In genomic region chr12:85201830-85202147, GRCm38 (mm10) we compare ENCODE assay signal across 12 mouse cellular contexts. TPM values are rescaled to one million over a fixed set of nuclear protein-coding genes. Genes with fewer than 3 reads are reported as not detected.
DNase-seq lines count a peak whose midpoint lies in the region; ATAC-seq lines count a peak whose summit lies in the region.
"Had no signal": no experiment of that assay in that cellular context is flagged by ENCODE, and none has a peak within 500 bp of the region (broad histone marks: within the 10 kb centered on the region; RNA-seq: fewer than 3 reads in every experiment).

No protein-coding gene starts in this region.

- no peak for ATAC-seq in hindbrain, embryonic 11.5 days (ENCODE audit: low FRiP score)
- no peak for ATAC-seq in forebrain, embryonic 14.5 days
- ATAC-seq in limb, embryonic 15.5 days (ENCODE audit: insufficient number of reproducible peaks, low FRiP score, low TSS enrichment, low read depth), result no peak

- peak overlapping the region; percentile 75 for H3K27ac ChIP-seq in hindbrain, embryonic 10.5 days
- H3K27ac ChIP-seq in hindbrain, embryonic 11.5 days (ENCODE audit: low read depth, low read length), result no peak overlapping the region
- peak overlapping the region; percentile 64; the same call in 1 of the 2 replicates for H3K27ac ChIP-seq in forebrain, embryonic 14.5 days (ENCODE audit: low read depth, low read length)
- peak overlapping the region; percentile 65; the same call in 1 of the 2 replicates for H3K27ac ChIP-seq in limb, embryonic 15.5 days
- H3K27ac ChIP-seq: liver, embryonic 15.5 days had no signal

- no peak for DNase-seq in hindbrain, embryonic 10.5 days (ENCODE audit: low spot score)
- DNase-seq in hindbrain, embryonic 11.5 days (ENCODE audit: low spot score), result no peak
- peak; percentile 45 for DNase-seq in MN1 (ENCODE audit: low spot score)
- no peak for DNase-seq in forebrain, embryonic 14.5 days (ENCODE audit: low spot score)
- DNase-seq in layer of hippocampus, adult 9-10 months (ENCODE audit: low spot score), result no peak
- DNase-seq in left cerebral cortex, adult 8-10 months (ENCODE audit: low spot score in 2 of 2), result no peak
- DNase-seq in frontal cortex, postnatal 14 days (ENCODE audit: low spot score in 2 of 2), result no peak
- DNase-seq: kidney, postnatal 10 days had no signal

- peaks cover 40% of the 10 kb centered on the region for H3K4me1 ChIP-seq in hindbrain, embryonic 10.5 days (replicated peaks)
- H3K4me1 ChIP-seq in hindbrain, embryonic 11.5 days (replicated peaks; ENCODE audit: control insufficient read depth, insufficient read depth, low read length), result no peaks in the 10 kb centered on the region; the same call in 1 of the 2 replicates
- peaks cover 7% of the 10 kb centered on the region; the same call in 1 of the 2 replicates for H3K4me1 ChIP-seq in forebrain, embryonic 14.5 days (ENCODE audit: control insufficient read depth, insufficient read depth, low read length)
- peaks cover 31% of the 10 kb centered on the region for H3K4me1 ChIP-seq in limb, embryonic 15.5 days
- H3K4me1 ChIP-seq: liver, embryonic 15.5 days had no signal

- no peak overlapping the region for H3K4me2 ChIP-seq in hindbrain, embryonic 11.5 days (replicated peaks; ENCODE audit: low read depth, low read length)
- H3K4me2 ChIP-seq in forebrain, embryonic 14.5 days (ENCODE audit: low read length), result no peak overlapping the region
- H3K4me2 ChIP-seq in limb, embryonic 15.5 days, result no peak overlapping the region; the same call in 1 of the 2 replicates
- H3K4me2 ChIP-seq: liver, embryonic 15.5 days had no signal

- H3K9me3 ChIP-seq in hindbrain, embryonic 10.5 days, result no peaks in the 10 kb centered on the region
- H3K9me3 ChIP-seq in hindbrain, embryonic 11.5 days (ENCODE audit: control insufficient read depth, low read length), result no peaks in the 10 kb centered on the region
- H3K9me3 ChIP-seq in forebrain, embryonic 14.5 days (replicated peaks; ENCODE audit: control insufficient read depth, low read length), result no peaks in the 10 kb centered on the region
- no peaks in the 10 kb centered on the region for H3K9me3 ChIP-seq in limb, embryonic 15.5 days
- H3K9me3 ChIP-seq: liver, embryonic 15.5 days had no signal

- H3K9ac ChIP-seq in hindbrain, embryonic 11.5 days (ENCODE audit: low read depth, low read length), result no peak overlapping the region; the same call in 1 of the 2 replicates
- no peak overlapping the region for H3K9ac ChIP-seq in forebrain, embryonic 14.5 days (ENCODE audit: low read length)
- H3K9ac ChIP-seq in limb, embryonic 15.5 days, result no peak overlapping the region
- H3K9ac ChIP-seq: liver, embryonic 15.5 days had no signal

- WGBS in hindbrain, embryonic 10.5 days, result 79% methylated on average over 2 of the region's 2 CpGs
- WGBS in hindbrain, embryonic 11.5 days, result 76% methylated on average over 2 of the region's 2 CpGs
- WGBS in forebrain, embryonic 14.5 days, result 81% methylated on average over 2 of the region's 2 CpGs
- WGBS in limb, embryonic 15.5 days, result 65% methylated on average over 2 of the region's 2 CpGs

- H3K36me3 ChIP-seq in hindbrain, embryonic 10.5 days, result no peaks in the 10 kb centered on the region
- H3K36me3 ChIP-seq in hindbrain, embryonic 11.5 days (ENCODE audit: control insufficient read depth, insufficient read depth, low read length), result no peaks in the 10 kb centered on the region
- H3K36me3 ChIP-seq in forebrain, embryonic 14.5 days (ENCODE audit: control insufficient read depth, insufficient read depth, low read length), result no peaks in the 10 kb centered on the region
- no peaks in the 10 kb centered on the region for H3K36me3 ChIP-seq in limb, embryonic 15.5 days
- H3K36me3 ChIP-seq: liver, embryonic 15.5 days had no signal

- no peak overlapping the region for H3K4me3 ChIP-seq in hindbrain, embryonic 10.5 days
- H3K4me3 ChIP-seq in hindbrain, embryonic 11.5 days (ENCODE audit: low read depth, low read length), result no peak overlapping the region
- H3K4me3 ChIP-seq in forebrain, embryonic 14.5 days (ENCODE audit: low read depth, low read length), result no peak overlapping the region
- H3K4me3 ChIP-seq in limb, embryonic 15.5 days, result no peak overlapping the region
- H3K4me3 ChIP-seq: erythroblast, embryonic 14.5 days; liver, embryonic 15.5 days had no signal

- 0 out of 2 replicates have a peak, but pooled peaks cover 4% of the 10 kb centered on the region for H3K27me3 ChIP-seq in hindbrain, embryonic 10.5 days (ENCODE audit: insufficient read depth, poor library complexity, severe bottlenecking)
- peaks cover 2% of the 10 kb centered on the region; the same call in 1 of the 2 replicates for H3K27me3 ChIP-seq in hindbrain, embryonic 11.5 days (ENCODE audit: control insufficient read depth, insufficient read depth, low read length)
- no peaks in the 10 kb centered on the region for H3K27me3 ChIP-seq in forebrain, embryonic 14.5 days (replicated peaks; ENCODE audit: control insufficient read depth, insufficient read depth, low read length)
- no peaks in the 10 kb centered on the region for H3K27me3 ChIP-seq in limb, embryonic 15.5 days
- H3K27me3 ChIP-seq: liver, embryonic 15.5 days had no signal

RNA-seq across cellular contexts. Expression of gene Eif2b2, which starts 17.5 kb away (rescaled TPM):
- 126 and 131 TPM in 2 replicates for polyA plus RNA-seq in hindbrain, embryonic 10.5 days (2016; fragmentation: Nextera tagmentation; extraction: Ambion mirVana)
- polyA plus RNA-seq in hindbrain, embryonic 11.5 days (2014; fragmentation: Nextera tagmentation; extraction: Ambion mirVana), result 90.0 and 103 TPM in 2 replicates
- 95.5 and 102 TPM in 2 replicates for polyA plus RNA-seq in forebrain, embryonic 14.5 days (2014; fragmentation: Nextera tagmentation; extraction: Ambion mirVana)
- 79.4 and 83.8 TPM in 2 replicates for polyA plus RNA-seq in limb, embryonic 15.5 days (2015; fragmentation: Nextera tagmentation; extraction: Ambion mirVana)
- 10 to 100 TPM; 64.0 to 73.3 (median 68.1) TPM for total RNA-seq in left cerebral cortex, adult 8-10 months (2022)

RNA-seq across cellular contexts. Expression of gene Pgf, which starts 24.2 kb away (rescaled TPM):
- 5.8 and 8.0 TPM in 2 replicates for polyA plus RNA-seq in hindbrain, embryonic 10.5 days (2016; fragmentation: Nextera tagmentation; extraction: Ambion mirVana)
- 5.4 and 7.8 TPM in 2 replicates for polyA plus RNA-seq in hindbrain, embryonic 11.5 days (2014; fragmentation: Nextera tagmentation; extraction: Ambion mirVana)
- polyA plus RNA-seq in forebrain, embryonic 14.5 days (2014; fragmentation: Nextera tagmentation; extraction: Ambion mirVana), result 6.7 and 7.2 TPM in 2 replicates
- 15.5 and 18.4 TPM in 2 replicates for polyA plus RNA-seq in limb, embryonic 15.5 days (2015; fragmentation: Nextera tagmentation; extraction: Ambion mirVana)
- 1 to 10 TPM; 2.1 to 4.4 (median 3.1) TPM for total RNA-seq in left cerebral cortex, adult 8-10 months (2022)
- polyA plus RNA-seq: erythroblast, embryonic 14.5 days had no signal

RNA-seq across cellular contexts. Expression of gene Rps6kl1, which starts 50.7 kb away (rescaled TPM):
- polyA plus RNA-seq in hindbrain, embryonic 10.5 days (2016; fragmentation: Nextera tagmentation; extraction: Ambion mirVana), result 3.7 and 3.8 TPM in 2 replicates
- polyA plus RNA-seq in hindbrain, embryonic 11.5 days (2014; fragmentation: Nextera tagmentation; extraction: Ambion mirVana), result 2.3 and 2.6 TPM in 2 replicates
- polyA plus RNA-seq in forebrain, embryonic 14.5 days (2014; fragmentation: Nextera tagmentation; extraction: Ambion mirVana), result 11.7 and 16.6 TPM in 2 replicates
- polyA plus RNA-seq in limb, embryonic 15.5 days (2015; fragmentation: Nextera tagmentation; extraction: Ambion mirVana), result 0.53 and 0.88 TPM in 2 replicates
- total RNA-seq in left cerebral cortex, adult 8-10 months (2022), result 10 to 100 TPM; 35.0 to 37.6 (median 36.6) TPM
- total RNA-seq: hematopoietic stem cell, adult 5-6 weeks had no signal
